Mouse (Mus musculus) layer of hippocampus, adult 18-20 months (tissue): ENCODE data around the gene Lgals7. TPM values are rescaled to one million over a fixed set of nuclear protein-coding genes. Genes with fewer than 3 reads are reported as not detected.
A peak's percentile ranks its signal among the peaks of the same experiment; 100 is the strongest.
"Not testable (repeated sequence)": the region's sequence is repeated elsewhere in the genome, so short reads cannot be mapped to it uniquely, and the experiment has no call there.

Experiments
- DNase-seq, 2 experiments: peaks; one replicate each; pipeline ENCODE4 v3.0.0; 2022; ENCODE audit warnings: low spot score in 2 of 2
- total RNA-seq, 2 experiments: library from RNA; stranded (reverse); gene quantifications; 2 replicates each; pipeline ENCODE4 v1.2.3; 2021

Gene Lgals7
- total RNA-seq, 2 experiments from 2014 or later = not detected

DNA sequence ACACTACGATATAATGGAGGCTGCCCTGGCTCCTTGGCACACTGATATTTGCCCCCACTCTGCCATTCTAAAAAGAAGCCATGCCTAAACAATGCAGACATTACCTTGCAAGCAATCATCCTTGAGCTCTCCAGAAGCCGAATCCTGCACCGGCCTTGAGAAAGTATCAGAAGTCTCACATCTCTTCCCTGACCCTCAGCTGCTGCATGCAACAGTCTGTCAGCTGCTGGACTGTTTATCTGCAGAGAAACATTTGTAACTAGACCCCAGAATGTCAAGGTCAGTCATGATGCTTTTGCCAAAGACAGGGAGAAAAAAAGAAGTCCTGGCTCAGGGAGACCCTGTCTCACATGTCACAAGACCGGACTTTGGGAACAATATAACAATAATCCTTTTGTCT, 12.4 kb downstream of the Lgals7 start:
- no peak for DNase-seq

DNA sequence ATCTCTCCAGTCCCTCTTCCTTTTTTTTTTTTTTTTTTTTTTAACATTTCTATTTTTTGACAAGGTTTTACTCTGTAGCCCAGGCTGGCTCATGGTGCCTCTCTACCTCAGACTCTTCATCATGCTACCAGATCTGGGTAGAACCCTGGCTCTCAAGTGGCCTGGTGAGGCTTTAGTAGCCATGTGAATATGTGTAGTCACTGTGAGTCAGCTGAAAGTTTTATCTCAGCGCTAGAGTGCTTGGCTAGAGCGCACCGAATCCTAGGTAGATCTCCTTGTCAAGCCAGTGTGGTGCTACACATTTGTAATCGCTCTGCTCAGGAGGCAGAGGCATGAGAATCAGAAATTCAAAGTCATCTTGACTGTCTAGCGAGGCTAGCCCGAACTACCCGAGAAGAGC, 13.5 kb downstream of the Lgals7 start:
- no peak for DNase-seq

DNA sequence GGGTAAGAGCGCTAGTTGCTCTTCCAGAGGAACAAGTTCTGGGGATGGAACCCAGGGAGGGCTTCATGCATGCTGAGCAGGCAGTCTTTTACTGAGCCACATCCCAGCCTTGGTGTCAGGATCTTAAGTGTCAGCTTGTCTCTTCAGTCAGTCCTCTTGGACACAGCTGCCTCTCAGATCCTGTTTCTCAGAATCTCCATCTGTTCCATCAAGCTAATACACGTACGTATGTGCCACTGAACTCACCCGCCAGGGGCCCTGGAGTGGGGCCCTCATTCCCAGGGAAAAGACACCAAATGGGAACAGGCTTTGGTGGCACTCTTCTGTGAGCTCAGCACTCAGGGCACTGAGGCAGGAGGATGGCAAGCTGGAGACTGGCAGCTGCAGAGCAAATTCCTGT, 14.2 kb downstream of the Lgals7 start:
- no peak for DNase-seq

DNA sequence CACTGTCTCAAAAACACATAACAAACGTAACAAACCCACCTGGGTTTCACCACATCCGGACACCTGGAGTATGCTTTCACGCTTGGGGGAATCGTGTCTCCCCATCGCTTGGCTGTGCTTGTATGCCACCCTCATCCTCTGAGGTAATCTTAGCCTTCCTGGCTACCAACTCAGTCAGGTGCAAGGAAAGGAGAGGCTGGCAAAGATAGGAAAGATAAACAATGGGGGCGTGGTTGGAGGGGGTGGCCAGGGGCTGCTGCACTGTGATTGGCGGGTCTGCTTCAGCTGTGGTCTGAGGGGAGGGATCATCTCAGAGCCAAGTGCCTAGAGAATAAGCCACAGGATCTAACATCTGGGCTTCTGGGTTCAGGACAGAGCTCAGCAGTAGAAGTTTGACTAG, 16.0 kb downstream of the Lgals7 start:
- DNase-seq = no peak

GRCm38 (mm10) chr7:28880554-28880953, 16.9 kb downstream of the Lgals7 start:
- DNase-seq = no peak

GRCm38 (mm10) chr7:28881199-28881598, 17.5 kb downstream of the Lgals7 start, which contains the start of gene Capn12:
Gene Capn12 (plus strand): TSS chr7:28881422.
- DNase-seq = no peak

GRCm38 (mm10) chr7:28883039-28883438, 19.4 kb downstream of the Lgals7 start:
- no peak for DNase-seq

DNA sequence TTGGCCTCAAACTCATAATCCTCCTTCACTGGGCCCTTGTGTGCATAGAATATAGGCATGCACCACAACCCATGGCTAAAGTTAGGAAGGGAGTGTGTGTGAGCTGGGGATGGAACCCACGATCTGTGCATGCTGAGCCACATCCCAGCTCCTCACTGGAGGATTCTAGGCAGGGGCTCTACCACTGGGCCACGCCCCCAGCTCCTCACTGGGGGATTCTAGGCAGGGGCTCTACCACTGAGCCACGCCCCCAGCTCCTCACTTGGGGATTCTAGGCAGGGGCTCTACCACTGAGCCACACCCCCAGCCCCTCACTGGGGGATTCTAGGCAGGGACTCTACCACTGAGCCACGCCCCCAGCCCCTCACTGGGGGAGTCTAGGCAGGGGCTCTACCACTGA, 20.1 kb downstream of the Lgals7 start:
- not testable (repeated sequence) for DNase-seq

GRCm38 (mm10) chr7:28886486-28886885, 22.8 kb downstream of the Lgals7 start:
- no peak for DNase-seq

DNA sequence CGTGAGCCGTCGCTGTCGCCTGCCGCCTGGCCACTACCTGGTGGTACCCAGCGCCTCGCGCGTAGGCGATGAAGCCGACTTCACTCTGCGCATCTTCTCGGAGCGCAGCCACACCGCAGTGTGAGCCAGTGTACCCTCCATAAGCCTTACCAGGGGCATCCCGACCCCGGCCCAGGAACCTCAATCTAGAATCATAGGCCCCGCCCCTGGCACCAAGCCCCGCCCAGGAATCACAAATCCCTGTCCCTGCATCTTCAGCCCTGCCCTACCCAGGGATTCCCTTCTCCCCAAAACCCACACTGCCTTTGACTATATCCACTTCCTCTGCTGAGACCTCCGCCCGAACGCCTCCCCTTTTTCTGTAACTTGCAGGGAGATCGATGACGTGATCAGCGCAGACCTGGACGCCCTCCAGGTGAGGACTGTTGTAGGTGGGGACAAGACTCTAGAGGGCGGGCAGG, 25.1 kb downstream of the Lgals7 start:
- DNase-seq = no peak

- no peak for DNase-seq
Measured at GRCm38 (mm10) chr7:28892601-28893000, 28.9 kb downstream of the Lgals7 start.

DNA sequence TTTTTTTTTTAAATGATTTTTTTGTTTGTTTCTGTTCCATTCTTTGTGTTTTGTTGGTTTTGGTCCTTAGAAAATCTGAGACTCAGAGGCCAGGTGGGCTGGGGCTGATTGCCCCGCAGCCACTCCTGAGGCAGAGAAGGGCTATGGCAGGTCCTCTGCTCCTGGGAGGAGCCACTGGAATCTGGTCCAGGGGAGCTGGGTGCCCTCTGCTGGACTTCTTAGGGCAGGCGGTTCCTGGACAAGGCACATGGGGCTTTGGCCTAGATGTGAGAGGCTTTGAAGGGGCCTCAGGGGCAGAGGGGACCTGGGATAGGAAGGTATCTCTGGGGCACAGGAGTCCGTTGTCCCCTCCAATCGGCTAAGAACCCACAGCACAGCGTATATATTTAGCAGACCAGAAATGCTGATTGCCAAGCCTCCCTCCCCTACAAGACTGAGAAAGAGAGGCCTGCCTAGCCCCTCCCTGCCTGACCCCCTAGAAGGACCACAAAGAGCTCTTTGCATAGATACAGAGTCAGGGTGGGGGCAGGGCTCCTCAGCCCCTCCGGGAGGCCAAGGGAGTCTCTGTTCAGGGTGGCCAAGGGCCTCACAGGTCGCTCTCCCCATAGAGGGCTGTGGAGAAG, 30.1 kb downstream of the Lgals7 start:
- DNase-seq = no peak

- no peak for DNase-seq
Measured at GRCm38 (mm10) chr7:28894942-28895341, 31.3 kb downstream of the Lgals7 start.

GRCm38 (mm10) chr7:28897661-28898060, 34.0 kb downstream of the Lgals7 start:
- DNase-seq = no peak

GRCm38 (mm10) chr7:28899972-28900371, 36.3 kb downstream of the Lgals7 start:
- DNase-seq = no peak

DNA sequence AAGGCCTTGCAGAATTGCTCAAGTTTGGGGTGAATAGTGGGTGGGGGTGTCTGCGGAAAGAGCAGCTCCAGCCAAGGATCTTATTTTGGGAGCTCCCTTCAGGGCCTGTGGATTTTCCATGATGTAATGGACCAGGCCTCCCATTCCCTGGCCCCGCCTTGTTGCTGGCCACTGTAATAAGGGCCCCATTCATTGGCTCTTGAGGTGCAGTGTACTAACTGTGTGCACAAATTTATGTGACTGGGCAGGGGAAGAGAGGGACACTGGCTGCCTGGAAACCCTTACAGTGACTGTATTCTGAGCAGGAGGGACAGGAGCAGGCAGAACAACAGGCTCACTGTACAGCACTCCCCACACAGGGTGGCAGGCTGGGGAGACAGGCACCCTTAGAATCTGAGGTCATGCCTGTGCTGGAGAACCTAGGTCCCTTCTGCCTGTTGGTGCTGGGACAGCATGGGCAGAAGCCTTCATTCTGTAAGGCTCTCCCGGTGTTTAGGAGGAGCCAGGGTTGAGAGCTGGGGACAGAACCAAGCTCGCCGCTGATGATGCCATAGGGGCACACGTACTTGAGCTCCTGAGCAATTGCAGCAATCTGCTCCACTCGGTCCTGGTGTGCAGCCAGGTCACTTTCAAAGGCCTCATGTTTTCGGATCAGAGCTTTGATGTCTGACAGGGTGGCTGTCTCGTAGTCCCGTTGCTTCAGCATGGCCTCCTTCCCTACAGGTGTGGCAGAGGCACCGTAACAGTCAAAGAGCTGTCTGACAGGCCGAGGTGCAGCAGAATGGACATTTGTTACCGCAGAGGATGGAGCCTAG, 37.9 kb downstream of the Lgals7 start:
- peak in 1 of 2 experiments; percentile 50 for DNase-seq

DNA sequence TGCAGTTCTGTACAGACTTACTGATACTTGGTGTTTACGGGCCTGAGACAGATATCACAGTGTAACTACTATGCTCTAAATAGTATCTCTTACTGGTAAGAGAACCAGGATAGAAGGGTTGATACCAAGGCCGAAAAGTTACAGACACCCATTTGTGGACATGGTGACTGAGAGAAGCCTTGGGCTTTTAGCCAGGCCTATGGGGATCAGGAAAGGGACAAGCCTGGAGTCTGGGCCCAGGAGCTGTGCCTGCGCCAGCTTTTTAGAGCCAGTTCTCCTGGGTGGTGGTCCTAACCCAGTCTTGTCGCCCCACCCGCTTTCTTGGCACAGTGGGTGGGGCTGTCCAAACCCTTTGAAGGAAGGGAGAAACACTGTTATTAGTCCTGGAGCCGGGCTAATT, 38.5 kb downstream of the Lgals7 start:
- DNase-seq = no peak

GRCm38 (mm10) chr7:28902809-28903208, 39.2 kb downstream of the Lgals7 start:
- DNase-seq = peak; percentile 66 to 72

DNA sequence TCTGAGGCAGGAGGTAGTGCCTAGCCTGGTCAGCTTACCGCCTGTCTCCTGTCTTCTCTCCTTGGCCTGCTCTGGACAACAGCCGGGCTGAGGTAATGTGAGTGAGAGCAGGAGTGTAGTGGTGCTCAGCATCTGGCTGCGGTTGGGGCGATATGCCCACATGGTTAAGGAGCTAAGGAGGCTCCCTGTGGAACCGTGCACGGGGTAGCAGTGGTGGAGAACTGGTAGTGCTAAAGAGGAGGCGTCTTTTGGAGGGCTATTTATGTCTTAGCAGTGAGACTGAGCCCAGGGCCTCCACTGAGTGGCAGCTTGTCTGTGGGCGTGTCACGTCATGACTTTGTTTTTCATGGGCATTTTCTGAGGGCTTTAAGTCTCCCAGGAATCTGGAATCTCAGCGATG, 40.1 kb downstream of the Lgals7 start:
- DNase-seq = peak; percentile 73 to 84

- no peak for DNase-seq
Measured at GRCm38 (mm10) chr7:28907195-28907594, 43.5 kb downstream of the Lgals7 start.

DNA sequence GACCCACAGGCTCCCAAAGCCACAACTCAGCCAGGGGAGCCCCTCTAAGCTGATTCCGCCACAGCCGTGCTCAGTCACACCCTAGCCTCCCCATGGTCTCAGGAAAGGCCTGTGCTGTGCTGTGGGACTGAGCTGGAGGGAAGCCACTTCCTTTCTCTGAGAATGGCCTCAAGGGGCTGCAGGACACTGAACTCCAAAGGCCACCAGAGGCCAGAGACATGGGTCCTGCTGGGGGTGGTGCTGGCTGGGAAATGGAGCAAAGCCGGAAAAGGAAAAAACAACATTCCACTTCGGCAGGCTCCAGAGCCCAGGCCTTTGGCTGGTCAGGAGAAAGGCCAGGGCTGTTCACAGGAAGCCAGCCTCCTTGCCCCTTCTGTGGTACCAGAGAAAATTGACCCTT, 48.0 kb downstream of the Lgals7 start:
- no peak for DNase-seq

DNA sequence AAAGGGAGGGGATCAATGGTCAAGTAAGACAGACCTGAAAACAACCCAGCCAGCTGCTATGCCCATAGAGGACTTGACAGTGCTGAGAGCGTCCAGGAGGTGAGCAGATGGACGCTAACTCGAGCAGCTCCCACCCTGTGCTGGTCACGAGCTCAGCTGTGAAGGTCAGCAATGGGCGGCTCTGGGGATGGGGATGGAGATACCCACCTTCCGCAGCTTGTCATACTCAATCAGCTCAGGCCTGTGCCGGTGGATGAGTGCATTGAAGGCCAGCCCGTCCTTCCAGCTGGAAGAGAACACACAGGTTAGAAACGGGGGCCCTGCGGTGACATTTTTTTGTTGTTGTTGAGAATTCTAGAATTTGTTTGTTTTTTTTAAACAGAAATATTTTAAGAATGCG, 49.5 kb downstream of the Lgals7 start:
- DNase-seq = no peak
